Mouse (Mus musculus): ENCODE results near the gene Ccdc33.

Gene Ccdc33

GRCm38 (mm10) chr9:58087277-58087998, 31.2 kb downstream of the Ccdc33 start:
- DNase-seq = no peak

- no peak for DNase-seq
These were observed 31.8 kb downstream of the Ccdc33 start for GRCm38 (mm10) chr9:58086861-58087260.

DNA sequence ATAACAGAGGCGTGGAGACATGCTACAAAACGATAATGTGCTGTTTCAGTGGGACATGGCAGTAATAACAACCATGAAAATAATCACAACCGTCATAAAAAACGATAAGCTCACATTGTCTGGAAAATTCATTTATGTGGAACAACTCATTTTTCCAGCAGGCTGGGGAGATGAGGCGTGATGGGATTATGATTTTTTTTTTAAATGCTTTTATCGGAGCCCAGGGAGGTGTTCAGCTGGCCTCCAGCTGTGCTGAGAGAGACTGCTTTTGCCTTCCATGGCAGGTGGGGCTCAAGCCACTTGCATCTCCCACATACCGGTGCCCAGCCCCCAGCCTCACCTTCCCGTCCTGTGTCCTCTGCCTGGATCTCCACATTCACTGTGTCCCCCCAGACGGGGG, 32.4 kb downstream of the Ccdc33 start:
- no peak for DNase-seq

DNA sequence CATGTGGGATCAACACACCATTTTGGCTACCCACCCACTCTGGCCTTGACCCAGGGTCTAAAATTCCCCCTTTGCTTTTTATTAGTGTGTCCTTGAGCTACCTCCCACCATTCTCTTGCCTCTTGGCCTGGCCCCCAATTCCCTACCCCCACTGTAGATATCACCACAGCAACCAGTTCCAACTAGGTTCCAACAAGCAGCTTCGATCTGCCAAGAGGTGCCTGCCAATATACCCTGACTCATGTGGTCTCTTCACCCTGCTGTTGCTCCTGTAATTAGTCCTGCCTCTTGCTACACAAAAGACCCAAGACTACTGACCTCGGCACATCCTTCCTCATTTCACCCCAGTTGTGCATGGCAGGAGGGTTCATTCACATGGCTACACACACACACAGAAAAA, 33.5 kb downstream of the Ccdc33 start:
- no peak for DNase-seq

DNA sequence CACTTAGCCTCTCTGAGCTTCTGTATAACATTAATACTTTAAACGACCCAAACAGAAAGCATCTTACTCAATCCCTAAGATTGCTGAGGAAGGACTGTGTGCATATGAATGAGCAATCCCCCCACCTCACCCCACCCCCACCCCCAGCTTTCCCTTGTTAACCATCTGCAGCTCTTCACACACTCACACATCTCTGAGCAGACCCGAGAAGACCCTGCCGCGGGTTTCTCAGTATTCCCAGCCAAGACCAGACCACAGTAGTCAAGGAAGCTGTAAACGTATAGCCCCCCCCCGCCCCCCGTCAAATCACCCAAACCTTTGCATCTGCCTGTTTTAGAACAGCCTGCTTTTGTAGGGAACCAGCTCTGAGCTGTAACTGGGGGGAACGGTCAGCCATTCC, 34.0 kb downstream of the Ccdc33 start:
- no peak for DNase-seq

- no peak for DNase-seq
These were observed 44.1 kb downstream of the Ccdc33 start for GRCm38 (mm10) chr9:58074561-58074960.

DNA sequence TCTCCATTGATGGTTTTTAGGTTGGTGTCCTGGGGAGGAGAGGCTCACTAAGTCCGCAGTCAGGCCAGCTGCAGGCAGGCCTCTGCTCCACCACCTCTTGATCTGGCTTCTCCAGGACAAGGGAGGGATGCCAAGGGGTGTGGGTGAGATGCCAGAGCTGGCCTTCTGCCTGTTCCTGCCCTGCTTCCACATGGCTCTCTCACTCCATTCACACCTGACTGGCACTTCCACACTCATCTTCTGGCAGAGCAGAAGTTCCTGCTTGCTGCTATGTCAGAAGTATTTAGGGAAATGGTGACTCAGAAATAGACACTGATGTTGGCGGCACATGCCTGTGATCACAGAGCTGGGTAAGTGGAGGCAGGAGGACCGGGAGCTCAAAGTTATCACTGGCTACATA, 51.1 kb downstream of the Ccdc33 start:
- DNase-seq = no peak

DNA sequence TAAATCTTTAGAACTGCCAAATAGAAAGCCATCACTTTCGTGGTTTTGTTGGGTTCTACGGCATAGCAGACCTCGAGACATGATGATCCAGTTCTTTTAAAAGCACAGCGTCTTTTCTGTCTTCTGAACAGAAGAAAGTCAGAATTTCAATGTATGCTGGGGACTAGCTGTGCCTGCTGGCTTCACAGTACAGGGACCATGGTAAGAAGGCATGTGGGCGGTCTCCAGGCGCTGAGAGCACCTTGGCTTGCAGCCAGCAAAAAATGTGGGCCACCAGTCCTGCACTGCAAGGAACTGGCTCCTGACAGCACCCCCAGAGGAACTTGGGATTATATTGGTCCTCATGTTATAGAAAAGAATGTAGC, 51.9 kb downstream of the Ccdc33 start:
- DNase-seq = peak; percentile 65

DNA sequence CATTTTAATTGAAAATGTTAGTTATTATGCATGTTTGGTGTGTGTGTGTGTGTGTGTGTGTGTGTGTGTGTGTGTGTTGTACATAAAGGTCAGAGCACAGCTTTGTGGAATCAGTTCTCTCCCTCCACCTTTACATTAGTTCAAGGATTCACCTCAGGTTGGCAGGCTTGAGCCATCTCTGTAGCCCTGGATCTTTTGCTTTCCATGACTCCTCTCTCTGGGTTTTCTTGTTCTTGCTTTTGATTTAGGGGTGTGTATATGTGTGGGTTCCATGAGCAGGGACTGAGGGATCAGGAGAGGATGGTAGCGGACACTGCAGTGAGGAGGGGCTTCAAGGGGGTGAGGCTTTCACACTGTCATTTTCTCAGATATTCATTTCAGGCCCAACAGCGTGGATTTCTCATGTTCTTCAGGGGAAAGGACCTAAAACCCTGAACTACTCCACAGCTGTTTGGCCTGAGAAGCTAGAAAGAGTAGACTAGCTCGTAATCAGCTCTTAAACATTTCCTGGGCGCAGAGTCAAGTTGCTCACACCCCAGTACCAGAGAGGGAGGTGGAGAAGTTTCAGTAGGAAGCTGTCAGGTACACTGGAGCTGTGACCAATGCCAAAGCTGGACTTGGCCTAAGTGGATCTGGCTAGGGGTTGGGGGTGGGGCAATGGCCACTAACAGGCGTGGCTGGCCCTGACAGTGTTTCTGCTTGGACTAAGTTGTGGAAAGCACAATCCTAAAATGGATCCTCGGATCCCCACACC, 52.5 kb downstream of the Ccdc33 start:
- no peak for DNase-seq

DNA sequence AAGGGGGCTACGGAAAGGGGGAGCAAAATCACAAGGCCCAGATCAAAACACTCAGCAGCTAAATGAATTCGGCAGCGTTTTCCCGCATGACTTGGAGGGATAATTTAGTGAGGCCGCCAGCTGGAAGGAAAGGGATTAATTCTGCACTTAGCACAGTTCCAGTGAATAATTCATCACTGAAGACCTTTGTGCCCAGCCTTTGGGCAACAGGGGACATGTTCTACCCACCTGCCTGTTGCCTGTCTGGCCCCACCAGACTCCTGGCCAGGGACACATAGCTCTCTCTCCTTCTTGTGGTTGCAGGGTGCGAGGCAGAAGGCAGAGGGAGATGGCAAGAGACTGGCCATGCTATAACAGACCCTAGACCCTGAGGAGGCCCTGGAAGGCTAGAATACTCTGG, 53.1 kb downstream of the Ccdc33 start:
- no peak for DNase-seq

DNA sequence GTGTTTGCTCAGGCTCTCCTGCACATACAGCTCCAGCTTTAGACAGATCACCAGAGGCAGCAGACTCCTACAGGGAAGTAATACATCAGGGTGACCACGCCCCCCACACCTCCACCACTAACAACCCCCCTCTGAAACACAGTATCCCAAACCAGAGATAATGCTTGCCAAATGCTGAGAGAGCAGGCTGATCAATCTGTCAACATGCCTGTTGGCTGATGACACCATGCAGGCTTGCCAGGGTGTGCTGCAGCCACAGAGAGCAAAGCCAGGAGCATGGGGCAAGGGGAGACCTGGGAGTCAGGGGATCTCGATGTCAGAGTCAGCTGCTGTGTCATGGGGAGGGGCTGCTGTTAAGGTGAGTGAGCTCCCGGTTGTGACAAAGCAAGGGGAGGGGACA, 55.1 kb downstream of the Ccdc33 start, which contains the start of gene Stra6:
Stra6 (plus strand) TSS at position 258 of the 400 bp plus-strand sequence.
- DNase-seq = no peak

DNA sequence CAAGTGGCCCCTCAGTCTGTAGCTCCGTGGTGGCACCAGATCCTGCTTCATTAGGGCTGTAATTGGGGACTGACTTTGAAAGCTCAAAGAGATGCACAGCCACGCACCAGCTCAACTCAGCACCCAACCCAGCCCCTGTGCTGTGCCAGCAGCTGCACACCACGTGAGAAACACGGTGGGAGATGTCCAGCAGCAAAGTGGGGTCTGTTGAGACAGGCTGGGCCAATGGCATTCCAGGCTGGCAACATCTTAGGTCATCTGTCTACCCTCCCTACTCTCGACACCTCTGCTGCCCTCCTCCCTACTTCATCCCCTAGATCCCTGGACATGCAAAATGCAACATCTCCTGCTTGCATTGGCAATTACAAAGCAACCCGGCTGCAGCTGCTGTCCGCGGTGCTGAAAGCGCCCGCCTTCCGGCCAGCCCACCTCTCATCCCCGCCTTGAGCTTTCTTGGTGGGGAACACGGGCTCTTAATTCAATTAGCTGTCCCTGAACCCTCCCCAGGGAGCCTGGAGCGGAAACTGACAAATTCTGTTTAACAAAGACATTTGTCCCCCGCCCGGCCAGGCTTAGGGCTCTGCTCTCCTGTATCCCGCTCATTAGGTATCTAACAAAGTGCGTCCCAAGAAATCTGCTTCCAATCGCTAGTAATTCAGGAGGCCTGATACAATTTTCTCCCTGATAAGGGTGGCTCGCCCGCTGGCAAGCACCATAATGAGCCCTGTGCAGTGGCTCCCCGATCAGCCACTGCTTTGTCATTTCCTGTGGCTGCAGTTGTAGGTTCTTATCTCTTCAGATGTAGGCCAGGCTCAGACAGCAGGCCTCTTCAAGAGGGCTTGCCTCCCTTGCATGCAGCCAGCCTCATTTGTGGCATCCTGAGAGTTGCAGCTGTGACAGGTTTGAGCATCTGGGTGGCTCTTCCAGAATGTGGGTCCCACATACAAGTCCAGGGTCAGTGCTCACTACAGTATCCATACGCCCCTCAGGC, 57.7 kb downstream of the Ccdc33 start:
- DNase-seq = no peak

DNA sequence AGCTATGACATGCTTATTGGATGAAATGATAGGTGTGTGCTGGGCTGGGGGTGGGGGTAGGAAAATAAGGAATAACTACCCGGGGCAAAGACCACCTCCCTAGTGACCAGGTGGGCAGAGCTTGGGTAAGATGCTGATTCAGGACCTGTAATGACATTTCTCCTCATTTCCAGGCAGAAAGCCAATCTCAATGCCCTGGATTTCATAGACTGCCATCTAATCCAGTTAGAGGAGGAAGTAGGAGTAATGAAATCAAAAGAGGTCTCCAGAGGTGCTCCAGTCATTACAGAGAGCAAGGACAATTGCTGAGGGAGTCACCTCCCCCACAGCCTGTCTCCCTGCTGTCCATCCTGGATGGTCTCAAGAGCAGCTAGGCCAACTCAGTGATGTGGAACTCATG, 58.7 kb downstream of the Ccdc33 start:
- DNase-seq = no peak

GRCm38 (mm10) chr9:58055666-58056065, 63.0 kb downstream of the Ccdc33 start:
- no peak for DNase-seq

GRCm38 (mm10) chr9:58054032-58054431, 64.6 kb downstream of the Ccdc33 start:
- DNase-seq = no peak

DNA sequence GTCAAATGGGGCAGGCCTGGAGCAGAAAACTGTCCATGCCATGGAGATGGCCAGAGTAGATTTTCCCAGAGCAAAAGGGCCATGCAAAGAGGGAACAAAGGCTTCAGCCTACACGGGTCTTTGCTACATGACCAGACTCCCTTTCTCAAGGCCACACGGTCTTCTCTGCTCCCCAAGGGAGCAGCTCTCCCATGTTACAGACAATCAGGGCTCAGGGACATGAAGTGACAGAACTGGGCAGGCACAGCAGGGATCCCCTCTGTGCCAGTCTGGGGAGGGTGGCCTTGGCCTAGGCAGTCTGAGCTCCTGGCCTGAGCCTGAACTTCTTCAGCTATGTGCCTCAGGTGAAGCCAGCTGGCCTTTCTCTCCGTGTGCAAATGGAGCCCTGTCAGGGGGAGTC, 65.1 kb downstream of the Ccdc33 start:
- no peak for DNase-seq

DNA sequence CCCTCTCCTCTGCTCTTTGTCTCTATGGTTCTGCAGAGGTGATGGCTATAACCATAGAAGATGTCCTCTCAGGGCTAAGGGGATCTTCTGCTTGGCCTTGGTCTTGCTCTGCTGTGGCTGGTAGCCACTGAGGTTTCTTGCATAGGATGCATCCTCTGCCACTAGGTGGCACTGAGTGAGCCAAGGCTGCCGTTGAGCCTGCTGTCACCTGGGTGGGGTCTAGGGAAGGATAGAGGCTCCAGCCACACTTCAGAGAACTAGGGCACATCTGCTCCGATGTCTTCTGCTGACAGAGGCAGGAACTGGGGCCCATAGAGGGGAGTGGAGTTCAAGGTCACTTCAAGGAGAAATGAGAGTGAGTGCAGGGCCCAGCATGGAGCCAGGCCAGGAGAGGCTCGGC, 65.5 kb downstream of the Ccdc33 start:
- peak; percentile 71 for DNase-seq

- DNase-seq = no peak
These were observed 66.7 kb downstream of the Ccdc33 start for GRCm38 (mm10) chr9:58051937-58052336.

GRCm38 (mm10) chr9:58049861-58050260, 68.8 kb downstream of the Ccdc33 start:
- DNase-seq = no peak

DNA sequence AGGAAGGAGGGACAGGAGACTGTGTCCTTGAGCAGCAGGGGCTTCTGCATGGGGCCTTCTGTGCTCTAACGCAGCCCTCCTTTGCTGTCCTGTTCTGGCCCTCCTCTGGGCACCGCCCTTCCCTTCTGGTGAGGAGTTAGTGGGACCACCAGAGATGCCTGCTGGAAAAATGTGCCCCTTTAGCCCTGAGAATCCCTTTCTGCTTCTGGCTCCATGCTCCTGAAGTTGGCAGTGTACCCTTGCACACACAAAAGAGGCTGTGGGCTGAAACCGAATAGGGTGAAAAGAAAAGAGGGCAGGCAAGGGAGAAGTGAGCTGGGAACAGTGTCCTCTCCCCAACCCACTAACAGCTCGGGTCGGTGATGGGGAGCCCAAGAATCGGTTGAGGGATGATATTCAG, 69.4 kb downstream of the Ccdc33 start:
- no peak for DNase-seq

- DNase-seq = no peak
These were observed 70.0 kb downstream of the Ccdc33 start for GRCm38 (mm10) chr9:58048621-58049020.

- DNase-seq = no peak
These were observed 71.6 kb downstream of the Ccdc33 start for GRCm38 (mm10) chr9:58047061-58047460.

DNA sequence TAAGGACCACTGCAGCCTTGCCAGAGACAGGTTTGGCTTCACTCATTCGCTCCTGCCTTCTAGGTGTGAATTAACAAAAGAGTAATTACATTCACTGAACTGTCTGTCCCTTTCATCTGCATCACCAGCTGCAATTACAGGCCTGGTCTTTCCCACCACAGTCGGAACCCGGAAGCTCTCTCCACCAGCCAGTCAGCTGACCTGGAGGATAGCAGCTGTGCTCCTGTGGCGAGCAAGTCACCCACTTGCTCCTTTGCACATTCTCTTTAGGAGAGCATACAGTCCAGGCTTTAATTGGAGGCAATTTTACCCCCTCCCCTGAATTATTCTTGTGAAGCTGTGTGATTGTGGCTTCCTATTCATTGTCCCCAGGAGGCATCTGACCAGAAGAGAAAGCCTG, 73.0 kb downstream of the Ccdc33 start:
- no peak for DNase-seq
